Comparison of ENCODE assay signal across 24 mouse cellular contexts in the genomic region with DNA sequence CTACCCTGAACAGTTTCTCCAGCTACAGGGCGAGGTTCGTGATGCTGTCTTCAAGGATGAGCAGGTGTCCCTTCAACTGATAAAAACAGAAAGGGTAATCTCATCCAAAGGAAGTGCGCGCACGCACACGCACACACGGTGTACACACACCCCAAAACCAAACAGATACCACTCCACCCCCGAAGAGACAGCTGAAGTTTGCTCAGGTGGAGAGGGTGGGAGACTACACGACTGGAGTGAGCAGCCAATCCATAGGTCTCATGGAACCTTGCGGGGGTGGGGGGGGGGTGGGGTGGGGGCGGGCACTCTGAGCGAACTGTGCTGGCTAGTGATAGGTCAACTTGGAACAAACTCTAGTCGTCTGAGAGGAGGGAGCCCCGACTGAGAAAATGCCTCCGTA. TPM values are rescaled to one million over a fixed set of nuclear protein-coding genes. Genes with fewer than 3 reads are reported as not detected.
A peak's percentile ranks its signal among the peaks of the same experiment; 100 is the strongest.
DNase-seq lines count a peak whose midpoint lies in the region; ATAC-seq and TF ChIP-seq lines count a peak whose summit lies in the region.
"Had no signal": no experiment of that assay in that cellular context is flagged by ENCODE, and none has a peak within 500 bp of the region (broad histone marks: within the 10 kb centered on the region; RNA-seq: fewer than 3 reads in every experiment).

No protein-coding gene starts in this region.

- 0 out of 2 replicates have a peak, but pooled peaks have one; percentile 15 for ATAC-seq in embryonic facial prominence, embryonic 15.5 days (ENCODE audit: insufficient number of reproducible peaks, low FRiP score, low TSS enrichment, low read depth)
- peak; percentile 43; the same call in 1 of the 2 replicates for ATAC-seq in stomach, embryonic 16.5 days (ENCODE audit: insufficient read depth, low FRiP score)
- no peak for ATAC-seq in stomach, postnatal 0 days (ENCODE audit: low FRiP score, low TSS enrichment)
- ATAC-seq in intestine, embryonic 16.5 days, result peak; percentile 70
- ATAC-seq: CD4-positive, CD25-positive, alpha-beta regulatory T cell, adult 4 months; forebrain, embryonic 14.5 days; hindbrain, embryonic 16.5 days; inflammation-experienced regulatory T-cells, adult 6 months had no signal

- H3K9ac ChIP-seq in embryonic facial prominence, embryonic 15.5 days, result no peak overlapping the region
- H3K9ac ChIP-seq in stomach, embryonic 16.5 days (ENCODE audit: low read length), result no peak overlapping the region
- no peak overlapping the region for H3K9ac ChIP-seq in stomach, postnatal 0 days (ENCODE audit: low read length)
- H3K9ac ChIP-seq in intestine, embryonic 16.5 days (ENCODE audit: low read depth, low read length), result no peak overlapping the region
- H3K9ac ChIP-seq: heart, embryonic 13.5 days; hindbrain, embryonic 12.5 days had no signal

- no peak for TF ChIP-seq CTCF in stomach, postnatal 0 days (IDR thresholded peaks at IDR 0.05; ENCODE audit: low read depth)

- no peak overlapping the region for H3K4me3 ChIP-seq in embryonic facial prominence, embryonic 15.5 days (replicated peaks)
- no peak overlapping the region for H3K4me3 ChIP-seq in embryonic facial prominence, embryonic 10.5 days
- no peak overlapping the region for H3K4me3 ChIP-seq in stomach, embryonic 16.5 days (replicated peaks; ENCODE audit: low read length)
- H3K4me3 ChIP-seq in stomach, postnatal 0 days (ENCODE audit: low read depth, low read length), result no peak overlapping the region
- no peak overlapping the region for H3K4me3 ChIP-seq in intestine, embryonic 16.5 days (ENCODE audit: low read length)
- H3K4me3 ChIP-seq: erythroblast, embryonic 14.5 days; forebrain, embryonic 10.5 days; heart, embryonic 13.5 days; hindbrain, embryonic 12.5 days had no signal

- no peaks in the 10 kb centered on the region for H3K36me3 ChIP-seq in embryonic facial prominence, embryonic 15.5 days
- no peaks in the 10 kb centered on the region for H3K36me3 ChIP-seq in embryonic facial prominence, embryonic 10.5 days (replicated peaks)
- H3K36me3 ChIP-seq in stomach, embryonic 16.5 days (ENCODE audit: control insufficient read depth, insufficient read depth, low read length), result no peaks in the 10 kb centered on the region
- H3K36me3 ChIP-seq in stomach, postnatal 0 days (ENCODE audit: control insufficient read depth, insufficient read depth, low read length), result no peaks in the 10 kb centered on the region
- H3K36me3 ChIP-seq in intestine, embryonic 16.5 days (ENCODE audit: control insufficient read depth, insufficient read depth, low read length), result no peaks in the 10 kb centered on the region
- H3K36me3 ChIP-seq: forebrain, embryonic 10.5 days; heart, embryonic 13.5 days; hindbrain, embryonic 12.5 days had no signal

- WGBS in embryonic facial prominence, embryonic 15.5 days, result 83% methylated on average over 15 of the region's 15 CpGs
- 77% methylated on average over 15 of the region's 15 CpGs for WGBS in embryonic facial prominence, embryonic 10.5 days
- WGBS in stomach, embryonic 16.5 days, result 58% methylated on average over 15 of the region's 15 CpGs
- WGBS in stomach, postnatal 0 days, result 59% methylated on average over 15 of the region's 15 CpGs
- 68% methylated on average over 15 of the region's 15 CpGs for WGBS in intestine, embryonic 16.5 days

- no peak overlapping the region for H3K27ac ChIP-seq in embryonic facial prominence, embryonic 15.5 days (replicated peaks)
- no peak overlapping the region for H3K27ac ChIP-seq in embryonic facial prominence, embryonic 10.5 days (replicated peaks)
- H3K27ac ChIP-seq in stomach, embryonic 16.5 days (ENCODE audit: low read length), result no peak overlapping the region
- no peak overlapping the region for H3K27ac ChIP-seq in stomach, postnatal 0 days (replicated peaks)
- H3K27ac ChIP-seq in intestine, embryonic 16.5 days (ENCODE audit: low read length), result no peak overlapping the region
- H3K27ac ChIP-seq: forebrain, embryonic 10.5 days; hindbrain, embryonic 12.5 days had no signal

- TF ChIP-seq EP300 in stomach, postnatal 0 days (optimal IDR thresholded peaks at IDR 0.05), result no peak

- no peaks in the 10 kb centered on the region for H3K4me1 ChIP-seq in embryonic facial prominence, embryonic 15.5 days
- peaks cover 10% of the 10 kb centered on the region for H3K4me1 ChIP-seq in embryonic facial prominence, embryonic 10.5 days
- H3K4me1 ChIP-seq in stomach, embryonic 16.5 days (ENCODE audit: control insufficient read depth, insufficient read depth, low read length), result no peaks in the 10 kb centered on the region
- no peaks in the 10 kb centered on the region for H3K4me1 ChIP-seq in stomach, postnatal 0 days (replicated peaks; ENCODE audit: control insufficient read depth, insufficient read depth)
- H3K4me1 ChIP-seq in intestine, embryonic 16.5 days (ENCODE audit: control insufficient read depth, insufficient read depth, low read length), result no peaks in the 10 kb centered on the region
- H3K4me1 ChIP-seq: hindbrain, embryonic 12.5 days had no signal

- no peaks in the 10 kb centered on the region for H3K27me3 ChIP-seq in embryonic facial prominence, embryonic 15.5 days
- H3K27me3 ChIP-seq in embryonic facial prominence, embryonic 10.5 days (replicated peaks; ENCODE audit: low read depth, poor library complexity, severe bottlenecking), result no peaks in the 10 kb centered on the region; the same call in 1 of the 2 replicates
- H3K27me3 ChIP-seq in stomach, embryonic 16.5 days (ENCODE audit: control insufficient read depth, insufficient read depth, low read length), result no peaks in the 10 kb centered on the region
- H3K27me3 ChIP-seq in stomach, postnatal 0 days (ENCODE audit: control insufficient read depth, insufficient read depth, low read length), result no peaks in the 10 kb centered on the region
- H3K27me3 ChIP-seq in intestine, embryonic 16.5 days (replicated peaks; ENCODE audit: control insufficient read depth, insufficient read depth, low read length), result no peaks in the 10 kb centered on the region
- H3K27me3 ChIP-seq: hindbrain, embryonic 12.5 days had no signal

- DNase-seq in embryonic facial prominence, embryonic 10.5 days (ENCODE audit: low spot score), result no peak
- no peak for DNase-seq in stomach, postnatal 0 days (ENCODE audit: low spot score)
- DNase-seq in frontal cortex, postnatal 10 days (ENCODE audit: low spot score in 2 of 2), result no peak
- DNase-seq in embryo, embryonic 11 days, result no peak
- DNase-seq: adrenal gland, adult 8-10 months; adrenal gland, postnatal 36 days; B cell, adult 2 months; cerebellum, adult 11 months; cerebellum, adult 8-10 months; cerebellum, postnatal 25 days; gastrocnemius, postnatal 14 days; heart, postnatal 10 days; heart, postnatal 4 days had no signal

- no peaks in the 10 kb centered on the region for H3K9me3 ChIP-seq in embryonic facial prominence, embryonic 15.5 days (replicated peaks)
- H3K9me3 ChIP-seq in embryonic facial prominence, embryonic 10.5 days, result no peaks in the 10 kb centered on the region
- no peaks in the 10 kb centered on the region for H3K9me3 ChIP-seq in stomach, embryonic 16.5 days (replicated peaks; ENCODE audit: control insufficient read depth, low read length)
- no peaks in the 10 kb centered on the region for H3K9me3 ChIP-seq in stomach, postnatal 0 days (ENCODE audit: control insufficient read depth, low read length)
- no peaks in the 10 kb centered on the region for H3K9me3 ChIP-seq in intestine, embryonic 16.5 days (ENCODE audit: control insufficient read depth, low read length)
- H3K9me3 ChIP-seq: forebrain, embryonic 10.5 days; heart, embryonic 13.5 days; hindbrain, embryonic 12.5 days had no signal

- H3K4me2 ChIP-seq in embryonic facial prominence, embryonic 15.5 days (replicated peaks), result no peak overlapping the region
- H3K4me2 ChIP-seq in stomach, embryonic 16.5 days (ENCODE audit: low read depth, low read length), result no peak overlapping the region
- H3K4me2 ChIP-seq in stomach, postnatal 0 days (replicated peaks; ENCODE audit: low read depth), result no peak overlapping the region
- no peak overlapping the region for H3K4me2 ChIP-seq in intestine, embryonic 16.5 days (ENCODE audit: low read depth, low read length)
- H3K4me2 ChIP-seq: heart, embryonic 13.5 days; hindbrain, embryonic 12.5 days had no signal

RNA-seq across cellular contexts. Expression of a gene that starts 17.2 kb away (rescaled TPM):
- 36.8 and 44.3 TPM in 2 replicates for polyA plus RNA-seq in embryonic facial prominence, embryonic 15.5 days (2015; fragmentation: Nextera tagmentation; extraction: Ambion mirVana)
- polyA plus RNA-seq in embryonic facial prominence, embryonic 10.5 days (2016; fragmentation: Nextera tagmentation; extraction: Ambion mirVana), result 0.93 and 1.0 TPM in 2 replicates
- 21.7 and 24.5 TPM in 2 replicates for polyA plus RNA-seq in stomach, embryonic 16.5 days (2015; fragmentation: Nextera tagmentation; extraction: Ambion mirVana)
- 13.2 and 15.6 TPM in 2 replicates for polyA plus RNA-seq in stomach, postnatal 0 days (2015; fragmentation: Nextera tagmentation; extraction: Ambion mirVana)
- polyA plus RNA-seq in intestine, embryonic 16.5 days (2015; fragmentation: Nextera tagmentation; extraction: Ambion mirVana), result 16.6 and 17.6 TPM in 2 replicates

RNA-seq across cellular contexts. Expression of a gene that starts 51.4 kb away (rescaled TPM):
- polyA plus RNA-seq in embryonic facial prominence, embryonic 15.5 days (2015; fragmentation: Nextera tagmentation; extraction: Ambion mirVana), result 36.1 and 37.6 TPM in 2 replicates
- 41.3 and 42.3 TPM in 2 replicates for polyA plus RNA-seq in embryonic facial prominence, embryonic 10.5 days (2016; fragmentation: Nextera tagmentation; extraction: Ambion mirVana)
- polyA plus RNA-seq in stomach, embryonic 16.5 days (2015; fragmentation: Nextera tagmentation; extraction: Ambion mirVana), result 21.2 and 23.8 TPM in 2 replicates
- 7.2 and 7.3 TPM in 2 replicates for polyA plus RNA-seq in stomach, postnatal 0 days (2015; fragmentation: Nextera tagmentation; extraction: Ambion mirVana)
- polyA plus RNA-seq in intestine, embryonic 16.5 days (2015; fragmentation: Nextera tagmentation; extraction: Ambion mirVana), result 14.9 and 17.9 TPM in 2 replicates
